Mouse (Mus musculus) adrenal gland, adult 10 weeks (tissue): ENCODE results near the gene Cyp4f40. TPM values are rescaled to one million over a fixed set of nuclear protein-coding genes. Genes with fewer than 3 reads are reported as not detected.

Experiments used
- polyA plus RNA-seq: library from polyadenylated mRNA; stranded (reverse); fragments of 350-450 nt; fragmentation: Illumina TruSeq; extraction: RNeasy Lipid Tissue Mini Kit (QIAGEN cat#74804); gene quantifications from one replicate; pipeline ENCODE4 v1.2.3, GENCODE M21; 2014; ENCODE audit warnings: low read depth, low replicate concordance

Cyp4f40 gene
- not detected for polyA plus RNA-seq

DNA sequence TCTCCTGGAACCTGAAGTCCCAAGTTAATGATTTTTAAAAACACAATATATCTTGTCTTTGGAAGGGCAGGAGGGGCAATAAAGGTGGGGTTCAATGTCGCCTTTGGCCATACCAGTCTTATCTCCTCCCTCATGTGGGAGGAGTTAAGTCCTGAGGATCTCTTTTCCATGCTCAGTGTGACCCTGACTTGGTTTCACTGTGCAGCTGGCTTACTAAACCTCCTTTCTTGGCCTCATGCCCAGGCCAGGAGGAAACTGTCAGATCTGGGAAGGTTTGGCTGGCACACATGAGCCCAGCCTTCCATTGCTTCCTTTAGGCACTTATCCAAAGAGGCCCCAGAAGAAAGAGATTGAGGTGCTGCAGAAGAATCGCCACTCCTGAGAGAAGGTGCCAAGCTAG lies at the start of gene Cyp4f40:
TSS of gene Cyp4f40 (plus strand) at position 189 of the 400 bp plus-strand sequence.

DNA sequence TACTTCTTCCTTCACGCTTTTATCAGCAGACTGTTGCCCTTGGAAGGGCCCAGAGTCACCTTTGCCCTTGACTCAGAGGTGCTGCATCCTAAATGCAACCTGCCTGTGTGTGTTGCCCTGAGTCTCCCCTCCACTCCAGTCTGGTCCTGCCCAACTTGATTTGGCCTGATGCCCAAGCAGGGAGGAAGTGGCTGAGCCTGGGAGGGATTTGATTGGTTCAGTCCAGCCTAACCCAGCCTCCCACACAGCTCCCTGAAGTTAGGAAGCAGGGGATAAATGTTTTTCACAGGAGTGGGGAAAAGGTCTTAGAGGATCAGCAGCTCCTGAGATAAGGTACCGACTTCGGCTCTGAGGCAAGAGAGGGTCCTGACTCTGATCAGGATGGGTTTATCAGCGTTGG lies 37.7 kb upstream of the Cyp4f40 start, which contains the start of gene Cyp4f37:
TSS of gene Cyp4f37 (plus strand) at position 292 of the 400 bp plus-strand sequence.

GRCm38 (mm10) chr17:32685048-32685750 lies 26.5 kb downstream of the Cyp4f40 start, which contains the start of gene Cyp4f15:
TSS of gene Cyp4f15 (plus strand) at chr17:32685627.

Other genes with a start within 250 kb of the Cyp4f40 start
- gene Pglyrp2, start 234.7 kb upstream of the Cyp4f40 start, polyA plus RNA-seq, result not detected
- gene Cyp4f39, start 206.2 kb upstream of the Cyp4f40 start, polyA plus RNA-seq, result not detected
- 2.0 TPM for gene Cyp4f17, start 152.8 kb upstream of the Cyp4f40 start, polyA plus RNA-seq
- 5.7 TPM for gene Cyp4f16, start 122.3 kb upstream of the Cyp4f40 start, polyA plus RNA-seq
- gene Cyp4f37, start 37.6 kb upstream of the Cyp4f40 start, polyA plus RNA-seq, result not detected
- not detected for gene Cyp4f15, start 26.7 kb downstream of the Cyp4f40 start, polyA plus RNA-seq
- gene Zfp871, start 129.4 kb downstream of the Cyp4f40 start, polyA plus RNA-seq, result 81.4 TPM
- gene Zfp811, start 151.0 kb downstream of the Cyp4f40 start, polyA plus RNA-seq, result 1.3 TPM
- gene Zfp799, start 171.4 kb downstream of the Cyp4f40 start, polyA plus RNA-seq, result 20.1 TPM
- 12.6 TPM for gene Zfp870, start 232.7 kb downstream of the Cyp4f40 start, polyA plus RNA-seq